Mouse (Mus musculus): Measurements from ENCODE around the gene Ilkap. TPM values are rescaled to one million over a fixed set of nuclear protein-coding genes. Genes with fewer than 3 reads are reported as not detected.

The Ilkap gene
- polyA plus RNA-seq, 1 experiment: 97.3 TPM

DNA sequence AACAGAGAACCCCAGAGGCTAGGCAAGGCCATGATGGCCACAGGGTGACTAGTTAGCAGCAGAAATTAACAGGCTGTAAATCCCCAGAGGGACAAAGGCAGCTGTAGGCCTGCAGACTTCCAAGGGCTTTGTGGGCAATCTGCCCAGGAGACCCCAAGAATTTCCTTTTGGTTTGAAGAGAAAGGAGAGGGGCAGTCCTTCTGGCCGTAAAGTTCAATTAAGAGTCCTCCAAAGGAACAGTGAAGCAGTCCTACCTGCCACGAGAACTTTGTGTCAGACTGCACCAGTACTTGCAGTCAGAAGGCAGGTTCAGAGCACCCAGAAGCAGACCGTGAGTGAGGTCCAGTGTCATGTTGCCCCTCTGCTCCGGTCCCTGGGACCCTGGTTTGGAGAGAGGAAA lies 16.3 kb upstream of the Ilkap start:
- DNase-seq (ENCODE audit: extremely low spot score in 1 of 2, low spot score in 1 of 2): no peak

DNA sequence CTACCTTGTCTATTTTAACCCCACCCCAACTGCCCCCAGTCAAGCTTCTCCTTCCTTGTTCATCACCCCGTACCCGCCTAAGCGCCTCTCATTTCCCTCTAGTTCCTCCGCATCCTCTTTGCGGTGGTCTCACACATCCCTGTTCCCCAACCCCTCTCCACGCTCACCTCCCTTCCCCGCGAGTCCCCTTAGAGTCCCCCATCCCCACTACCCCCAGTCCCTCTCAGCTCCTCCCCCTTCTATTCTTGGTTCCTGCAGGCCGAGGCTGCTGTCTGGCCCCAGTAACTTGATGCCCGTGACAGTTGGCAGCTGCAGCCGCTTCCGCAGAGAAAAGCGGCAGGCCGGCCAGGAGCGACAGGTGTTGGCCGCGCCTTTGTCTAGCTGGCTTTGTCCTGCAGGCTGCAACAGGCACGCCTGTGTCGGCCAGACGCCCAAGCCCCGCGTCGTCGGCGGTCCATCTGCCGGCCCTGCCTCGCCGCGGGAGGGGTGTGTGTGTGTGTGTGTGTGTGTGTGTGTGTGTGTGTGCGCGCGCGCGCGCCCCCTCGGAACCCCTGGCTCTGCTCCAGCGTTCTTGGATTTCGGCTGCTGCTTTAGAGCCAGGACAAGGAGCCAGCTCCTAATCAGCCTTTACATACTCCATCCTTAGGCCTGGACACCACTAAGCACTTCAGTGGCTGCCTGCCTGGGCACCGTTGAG lies 15.4 kb upstream of the Ilkap start, which contains the start of gene Hes6:
Gene Hes6 (minus strand): TSS at position 141 of the 697 bp plus-strand sequence.
- DNase-seq (ENCODE audit: extremely low spot score in 1 of 2, low spot score in 1 of 2): peak in 1 of 2 experiments; percentile 52

DNA sequence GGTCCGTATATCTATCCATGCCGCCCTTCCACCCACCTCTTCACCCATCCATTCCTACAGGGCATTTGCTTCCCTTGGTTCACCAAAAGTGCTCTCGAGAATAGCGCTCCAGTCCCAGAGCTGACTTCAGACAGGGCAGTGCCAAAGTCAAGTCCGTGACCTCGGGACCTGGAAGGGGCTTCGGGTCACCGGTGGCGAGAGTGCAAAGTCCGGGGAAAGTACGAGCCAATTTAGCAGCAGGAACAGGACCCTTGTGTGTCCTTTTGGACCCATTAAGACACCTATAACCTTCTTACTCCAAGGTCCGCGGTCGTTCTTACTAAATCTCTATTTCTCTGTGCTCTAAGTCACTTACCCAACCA lies 14.9 kb upstream of the Ilkap start:
- DNase-seq (ENCODE audit: extremely low spot score in 1 of 2, low spot score in 1 of 2): peak in 1 of 2 experiments; percentile 14

DNA sequence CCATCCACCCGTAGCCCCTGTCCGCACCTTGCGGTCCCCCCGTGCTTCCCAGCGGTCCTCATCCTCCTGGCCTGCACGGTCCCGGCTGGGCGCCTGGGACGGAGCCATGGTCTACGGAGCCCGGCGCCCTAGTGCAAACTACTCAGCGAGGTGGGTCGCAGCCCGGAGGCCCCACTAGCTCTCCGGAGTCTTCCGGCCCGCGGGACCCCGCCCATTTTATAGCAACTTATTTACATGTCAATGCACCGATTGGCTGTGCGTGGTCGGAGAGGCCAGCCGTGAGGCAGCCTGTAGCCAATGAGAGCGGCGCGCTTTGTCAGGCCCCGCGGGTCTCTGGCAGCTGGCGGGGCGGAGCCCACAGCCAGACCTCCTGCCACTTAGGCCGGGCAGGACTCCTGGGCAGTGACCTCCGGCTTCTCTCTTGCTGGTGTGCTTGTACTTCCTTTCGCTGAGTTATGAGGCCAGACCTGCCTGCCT lies 14.5 kb upstream of the Ilkap start:
- DNase-seq (ENCODE audit: extremely low spot score in 1 of 2, low spot score in 1 of 2): peak; percentile 86 to 91

DNA sequence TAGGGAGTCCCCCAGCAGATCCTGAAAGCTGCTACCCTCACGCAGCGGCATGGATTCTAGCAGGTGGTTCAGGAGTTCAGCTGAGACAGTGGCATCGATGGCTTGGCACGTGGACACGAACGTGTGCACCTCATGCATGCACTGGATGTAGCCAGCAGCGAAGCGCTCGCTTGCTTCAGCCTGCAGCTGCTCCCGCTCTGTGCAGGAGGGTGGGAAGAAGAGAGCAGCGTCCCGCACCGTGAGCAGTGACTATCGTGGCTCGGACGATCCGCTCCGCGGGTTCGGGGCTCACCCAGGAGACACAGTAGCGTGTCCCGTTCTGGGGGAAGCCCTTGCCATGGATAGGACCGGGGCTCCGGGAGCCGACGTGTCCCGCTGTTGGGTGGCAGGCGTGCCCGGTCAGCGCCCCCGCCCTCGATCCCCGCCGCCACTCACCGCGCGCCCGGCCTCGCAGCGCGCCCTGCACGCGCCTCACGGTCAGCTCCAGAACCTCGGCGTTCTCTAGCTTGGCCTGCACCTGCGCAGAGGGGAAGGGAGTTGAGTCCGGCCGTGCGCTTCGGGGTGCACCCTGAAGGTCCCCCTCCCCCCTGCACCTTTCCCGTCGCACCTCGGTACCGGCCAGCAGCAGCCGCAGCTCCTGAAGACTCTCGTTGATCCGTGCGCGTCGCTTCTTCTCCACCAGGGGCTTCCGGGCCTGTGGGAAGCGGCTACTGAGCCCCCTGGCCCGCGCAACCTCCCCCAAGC lies 13.8 kb upstream of the Ilkap start:
- DNase-seq (ENCODE audit: extremely low spot score in 1 of 2, low spot score in 1 of 2): no peak

DNA sequence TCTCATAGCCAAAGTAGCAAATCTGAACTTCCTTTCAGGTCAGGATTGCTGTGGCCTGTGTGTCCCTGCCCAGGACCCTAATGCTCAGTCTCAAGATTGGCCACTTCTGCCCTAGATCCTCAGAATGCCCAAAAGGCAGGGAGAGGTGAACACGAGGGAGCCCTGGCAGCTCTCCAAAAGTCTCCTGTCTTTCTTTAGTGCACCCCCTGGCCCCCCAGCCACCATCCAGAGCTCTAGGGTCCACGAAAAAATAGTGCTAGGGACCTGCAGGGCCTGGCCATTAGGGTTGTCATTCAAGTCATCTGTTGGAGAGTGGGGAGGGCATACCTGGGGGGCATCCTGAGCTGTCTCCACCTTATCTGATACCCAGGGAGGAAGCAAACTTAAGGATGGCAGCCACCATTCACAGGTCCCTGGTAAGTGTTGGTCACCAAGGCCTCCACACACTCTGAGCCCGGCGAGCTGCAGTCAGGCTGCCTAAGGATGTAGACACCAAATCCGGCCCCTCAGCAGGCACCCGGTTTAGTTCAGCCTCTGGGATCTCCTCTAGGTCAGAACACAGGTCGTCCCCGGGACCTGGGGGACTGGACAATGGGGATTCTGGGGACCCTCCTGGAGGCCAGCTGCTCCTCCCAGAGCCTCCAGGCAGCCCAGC lies 13.1 kb upstream of the Ilkap start:
- DNase-seq (ENCODE audit: extremely low spot score in 1 of 2, low spot score in 1 of 2): no peak

DNA sequence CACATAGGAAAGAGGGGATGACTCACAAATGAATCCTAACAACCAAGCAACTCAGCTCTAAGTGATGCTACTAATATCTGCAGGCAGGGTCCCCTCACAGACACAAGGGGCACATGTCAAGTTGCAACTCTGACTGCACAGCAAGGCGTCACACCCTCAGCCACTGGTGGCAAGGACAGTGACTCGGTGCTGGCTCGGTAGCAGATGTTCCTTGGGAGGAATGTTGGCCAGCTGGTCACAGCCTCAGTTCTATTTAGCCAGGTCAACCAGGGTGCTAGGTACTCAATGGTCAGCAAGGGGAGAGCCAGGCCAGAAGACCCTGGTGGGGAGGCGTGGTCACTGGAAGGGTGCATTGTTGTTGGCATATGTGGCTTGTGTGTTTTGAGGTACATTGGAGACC lies 9.2 kb upstream of the Ilkap start:
- DNase-seq (ENCODE audit: extremely low spot score in 1 of 2, low spot score in 1 of 2): no peak

DNA sequence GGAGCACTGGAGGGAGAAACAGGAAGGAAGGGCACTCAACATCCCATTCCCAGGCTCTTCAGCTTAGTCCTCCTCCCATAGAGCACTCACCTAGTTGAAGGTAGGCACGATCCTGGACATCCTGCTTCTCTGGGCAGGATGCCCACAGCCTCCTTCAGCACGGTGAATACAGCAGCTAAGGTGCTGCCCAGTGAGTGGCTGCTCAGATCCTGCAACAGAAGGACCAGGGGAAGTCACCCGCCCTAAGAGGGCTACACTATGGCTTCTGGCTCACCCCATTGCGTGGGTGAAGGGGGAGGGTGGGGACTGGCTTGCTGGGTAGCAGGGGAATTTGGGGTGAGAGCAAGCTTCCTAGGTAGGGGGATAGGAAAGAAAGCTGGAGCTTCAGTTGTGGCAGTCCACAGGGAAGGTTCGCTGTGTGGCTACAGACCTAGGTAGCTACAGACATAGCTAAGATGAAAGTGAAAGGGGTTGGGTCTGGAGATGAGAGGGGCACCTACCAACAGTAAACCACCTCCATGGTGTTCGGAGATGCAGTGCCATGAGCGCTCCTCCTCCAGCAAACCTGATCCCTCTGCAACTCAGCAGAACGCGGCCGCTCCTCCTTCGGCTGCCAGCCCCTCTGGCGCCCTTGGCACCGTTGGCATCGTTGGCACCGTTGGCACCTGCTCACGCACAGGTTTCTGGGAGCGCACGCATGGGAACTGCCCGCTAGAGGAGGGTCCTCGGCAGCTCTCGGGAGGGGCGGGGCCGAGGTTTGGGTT lies 7.0 kb upstream of the Ilkap start:
- no peak for DNase-seq (ENCODE audit: extremely low spot score in 1 of 2, low spot score in 1 of 2)

DNA sequence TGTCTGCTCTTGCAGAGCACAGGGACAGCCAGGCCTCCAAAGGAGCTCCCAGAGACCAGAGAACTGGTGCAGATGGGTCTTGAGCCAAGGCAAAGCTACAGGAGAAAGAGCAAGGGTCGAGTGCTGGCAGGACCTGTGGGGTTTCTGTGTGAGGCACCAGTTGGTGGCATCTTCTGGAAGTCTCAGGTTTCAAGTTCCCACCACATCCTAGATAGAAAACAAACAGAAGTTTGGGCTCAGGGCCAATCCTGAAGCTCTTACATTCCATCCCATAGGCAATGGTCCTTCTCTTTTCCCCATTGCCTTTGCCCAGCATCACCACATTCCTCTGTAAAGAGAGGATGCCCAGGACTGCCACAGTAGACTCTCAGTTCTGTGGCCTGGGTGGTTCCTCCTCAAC lies 6.4 kb upstream of the Ilkap start:
- no peak for DNase-seq (ENCODE audit: extremely low spot score in 1 of 2, low spot score in 1 of 2)

DNA sequence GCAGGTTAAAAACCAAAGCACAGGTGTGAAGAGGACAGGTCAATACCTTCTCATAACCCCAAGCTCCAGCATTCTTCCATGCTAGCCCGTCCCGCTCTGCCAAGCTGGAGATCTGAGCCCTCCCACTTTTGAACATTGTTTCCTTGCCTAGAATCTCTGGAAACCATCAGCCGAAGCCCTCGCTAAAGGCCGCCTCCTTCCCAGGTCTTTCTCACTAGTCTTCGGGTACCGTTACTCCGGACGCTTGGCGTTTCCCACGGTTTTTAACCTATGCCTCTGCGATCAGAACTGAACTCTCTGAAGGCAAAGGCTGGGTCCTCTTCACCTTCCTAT lies 722 bp downstream of the Ilkap start:
- DNase-seq (ENCODE audit: extremely low spot score in 1 of 2, low spot score in 1 of 2): peak in 1 of 2 experiments; percentile 14

DNA sequence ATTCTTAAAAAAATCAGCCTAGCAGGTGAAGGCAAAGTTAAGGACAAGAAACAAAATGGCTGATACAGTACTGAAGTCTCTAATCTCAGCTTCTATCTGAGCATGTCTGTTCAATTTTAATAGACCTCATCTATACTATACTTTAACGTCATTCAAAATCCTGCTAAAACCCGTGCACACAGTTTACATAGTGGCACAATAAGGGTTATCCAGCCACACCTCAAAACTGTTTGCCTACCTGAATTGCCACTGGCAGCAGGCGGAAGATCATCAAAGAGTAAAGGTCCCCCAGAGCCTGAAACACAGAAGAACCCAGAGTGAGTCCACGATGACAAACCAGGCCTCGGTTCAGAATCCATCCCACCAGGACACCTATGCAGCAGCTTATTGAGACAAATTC lies 8.2 kb downstream of the Ilkap start:
- DNase-seq (ENCODE audit: extremely low spot score in 1 of 2, low spot score in 1 of 2): no peak

DNA sequence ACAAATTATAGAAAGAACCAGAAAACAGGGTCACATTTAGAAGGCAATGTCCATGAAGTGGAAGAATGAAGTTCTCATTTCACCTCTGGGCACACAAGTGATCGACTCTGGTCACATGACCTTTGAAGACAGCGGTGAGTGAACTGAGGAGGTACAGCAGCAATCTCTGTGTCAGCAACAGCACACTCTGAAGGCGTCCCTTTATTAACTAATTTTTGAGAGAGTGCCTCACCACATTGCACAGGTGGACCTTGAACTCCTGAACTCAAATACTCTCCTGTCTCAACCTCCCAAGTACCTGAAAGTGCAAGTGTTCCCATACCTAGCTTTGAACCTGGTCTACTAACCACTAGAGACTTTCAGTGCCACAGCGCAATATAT lies 17.5 kb downstream of the Ilkap start:
- no peak for DNase-seq (ENCODE audit: extremely low spot score in 1 of 2, low spot score in 1 of 2)

DNA sequence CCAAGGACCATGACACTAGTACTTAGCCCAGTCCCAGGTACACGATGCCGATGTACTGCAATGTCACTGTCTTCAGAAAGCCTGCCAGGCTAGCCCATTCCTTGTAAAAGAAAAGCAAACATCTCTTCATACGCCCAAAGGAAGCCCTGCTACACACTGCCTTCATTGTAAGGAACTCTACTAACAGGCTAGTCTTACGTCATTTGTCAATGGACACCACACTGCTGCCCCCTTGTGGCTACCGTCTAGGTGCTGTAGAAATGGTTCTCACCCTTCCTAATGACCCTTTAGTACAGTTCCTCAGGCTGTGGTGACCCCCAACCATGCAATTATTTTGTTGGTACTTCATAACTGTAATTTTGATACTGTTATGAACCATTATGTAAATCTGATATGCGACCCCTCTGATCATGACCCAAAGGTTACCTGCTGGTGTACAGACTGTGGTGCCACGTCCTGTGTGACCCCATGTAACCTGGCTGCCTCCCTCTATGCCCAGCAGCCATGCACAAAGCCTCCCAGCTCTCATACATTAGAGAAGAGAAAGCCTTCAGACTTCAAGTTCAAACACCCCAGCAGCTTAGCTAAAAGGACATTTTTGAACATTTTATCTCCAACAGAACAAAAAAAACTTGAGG lies 18.0 kb downstream of the Ilkap start:
- DNase-seq (ENCODE audit: extremely low spot score in 1 of 2, low spot score in 1 of 2): peak; percentile 42 to 85

DNA sequence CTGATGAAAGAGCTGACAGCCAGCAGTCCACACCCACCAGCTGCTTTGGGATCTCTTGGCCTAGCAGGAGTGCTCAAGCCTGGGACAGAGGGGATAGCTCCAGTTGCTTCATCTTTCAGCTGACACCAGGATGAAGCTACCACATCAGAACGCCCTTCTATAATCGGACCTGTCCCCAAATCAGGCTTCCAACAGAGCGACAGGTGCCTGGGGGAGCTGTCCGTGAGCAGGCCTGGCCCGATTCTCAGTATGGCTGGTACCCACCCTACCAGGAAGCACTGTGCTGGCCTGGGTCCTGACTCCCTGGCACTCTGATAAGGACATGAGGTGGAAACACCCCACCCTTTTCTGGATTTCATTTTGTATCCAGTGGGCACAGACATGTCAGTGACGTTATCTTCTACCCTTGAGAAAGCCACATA lies 25.2 kb downstream of the Ilkap start:
- DNase-seq (ENCODE audit: extremely low spot score in 1 of 2, low spot score in 1 of 2): no peak

DNA sequence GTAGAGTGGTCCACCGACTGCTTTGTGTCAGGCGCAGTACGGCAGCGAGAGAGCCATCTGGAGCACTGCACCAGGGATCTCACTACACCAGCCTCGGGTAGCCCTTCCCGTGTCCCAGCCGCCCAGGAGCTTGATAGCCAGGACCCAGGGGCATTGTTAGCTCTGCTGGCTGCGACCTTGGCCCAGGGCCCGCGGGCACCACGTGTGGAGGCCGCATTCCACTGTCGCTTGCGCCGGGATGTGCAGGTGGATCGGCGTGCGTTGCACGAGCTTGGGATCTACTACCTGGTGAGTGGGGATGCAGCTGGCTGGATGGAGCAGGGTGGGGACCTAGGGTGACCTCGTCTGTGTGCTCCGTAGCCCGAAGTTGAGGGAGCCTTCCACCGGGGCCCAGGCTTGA lies 28.6 kb downstream of the Ilkap start:
- no peak for DNase-seq (ENCODE audit: extremely low spot score in 1 of 2, low spot score in 1 of 2)

DNA sequence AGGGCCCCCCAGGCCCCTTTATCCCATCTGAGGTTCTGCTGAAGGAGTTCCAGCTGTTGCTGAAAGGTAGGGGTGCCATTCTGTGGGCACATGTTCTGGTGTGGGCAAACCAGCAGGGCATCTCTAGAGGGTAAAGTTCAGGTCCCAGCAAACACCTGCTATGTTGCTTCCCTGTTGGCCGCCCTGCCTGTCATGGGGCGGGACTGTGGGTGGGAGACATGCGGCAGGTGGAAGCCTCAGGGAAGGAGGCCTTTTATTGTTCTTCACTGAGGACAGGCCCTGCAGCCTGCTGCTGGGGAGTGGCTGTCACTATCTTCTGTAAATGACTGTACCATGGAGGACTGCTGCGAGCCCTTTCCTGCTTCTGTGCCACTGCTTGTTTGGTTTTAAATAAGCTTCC lies 29.2 kb downstream of the Ilkap start:
- DNase-seq (ENCODE audit: extremely low spot score in 1 of 2, low spot score in 1 of 2): no peak

DNA sequence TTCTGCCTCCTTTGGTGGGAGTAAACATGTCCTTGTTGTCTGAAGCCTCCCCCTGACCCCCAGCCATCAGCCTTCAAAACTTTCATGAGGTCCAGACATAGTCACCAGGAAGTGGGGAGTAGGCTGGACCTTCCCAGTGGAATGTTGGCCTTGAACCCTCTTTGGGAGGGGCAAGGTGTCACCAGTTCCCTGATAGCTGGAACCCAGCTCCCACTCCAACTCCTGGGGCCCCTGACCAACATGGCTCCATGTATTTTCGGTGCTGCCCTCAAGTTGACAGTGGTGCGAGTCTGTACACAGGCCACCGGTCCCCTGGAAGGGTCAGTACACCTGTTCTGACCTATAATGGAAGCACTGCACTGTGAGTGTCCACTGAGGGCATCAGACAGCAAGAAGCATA lies 31.3 kb downstream of the Ilkap start:
- DNase-seq (ENCODE audit: extremely low spot score in 1 of 2, low spot score in 1 of 2): no peak

DNA sequence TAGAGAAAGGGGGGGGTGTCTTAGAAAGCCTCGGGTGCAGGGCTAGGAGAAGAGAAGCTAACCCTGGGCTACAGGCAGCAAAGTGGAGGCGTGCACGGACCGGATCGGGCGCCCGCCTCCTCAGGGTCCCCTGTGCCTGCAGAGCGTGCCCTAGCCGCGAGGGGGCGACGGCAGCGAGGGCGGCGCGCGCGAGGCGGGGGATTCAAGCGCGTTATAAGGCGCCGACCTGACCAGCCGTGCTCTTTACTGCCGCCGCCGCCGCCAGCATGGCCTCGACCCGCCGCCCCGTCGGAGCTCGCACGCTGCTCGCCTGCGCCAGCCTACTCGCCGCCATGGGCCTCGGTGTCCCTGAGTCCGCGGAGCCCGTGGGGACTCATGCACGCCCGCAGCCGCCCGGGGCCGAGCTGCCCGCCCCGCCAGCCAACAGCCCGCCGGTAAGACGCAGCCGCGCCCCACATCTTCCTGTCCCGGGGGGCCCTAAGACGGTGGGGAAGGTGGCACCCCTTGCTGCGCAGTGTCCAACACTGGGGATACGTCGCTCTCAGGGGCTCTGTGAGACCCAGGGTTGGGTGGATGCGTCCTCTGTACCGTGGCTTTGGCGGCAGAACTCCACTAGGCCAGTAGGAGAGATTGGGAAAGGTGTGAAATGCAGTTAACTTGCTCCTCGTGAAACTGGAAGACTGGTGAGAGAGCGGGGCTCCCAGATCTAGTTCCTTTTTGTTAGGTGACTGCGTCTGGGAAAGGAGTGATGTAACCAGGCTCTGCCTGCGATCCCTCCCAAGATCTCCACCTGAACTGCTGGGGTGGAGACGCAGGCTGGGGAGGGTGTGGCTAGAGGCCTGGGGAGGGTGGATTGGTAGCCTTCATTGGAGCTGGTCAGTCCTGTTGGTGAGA lies 32.2 kb downstream of the Ilkap start, which contains the start of gene Erfe:
Gene Erfe (plus strand): TSS at position 216 of the 894 bp plus-strand sequence.
- DNase-seq (ENCODE audit: extremely low spot score in 1 of 2, low spot score in 1 of 2): peak in 1 of 2 experiments; percentile 54

DNA sequence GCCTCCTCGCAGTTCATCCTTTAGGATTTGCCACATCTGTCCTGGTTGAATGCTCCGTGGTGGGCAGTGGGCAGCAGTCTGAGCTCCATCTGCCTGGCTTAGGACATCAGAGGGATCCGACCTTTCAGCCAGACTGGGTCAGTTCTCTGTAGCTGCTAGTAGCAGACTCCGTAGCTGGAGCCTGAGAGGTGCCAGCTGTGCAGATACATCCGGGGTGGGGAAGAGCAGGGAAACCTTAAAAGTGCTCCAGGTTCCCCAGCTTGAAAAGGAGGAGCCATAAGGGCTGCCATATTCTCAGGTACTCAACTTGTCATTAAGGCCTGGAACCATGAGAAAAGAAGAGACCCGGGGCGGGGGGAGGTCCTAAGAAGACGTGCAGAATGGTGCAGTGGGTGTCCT lies 32.8 kb downstream of the Ilkap start:
- DNase-seq (ENCODE audit: extremely low spot score in 1 of 2, low spot score in 1 of 2): no peak

Measured in frontal cortex, adult 2 months (tissue).